Mouse (Mus musculus): ENCODE data around the gene Spn.

The Spn gene

GRCm38 (mm10) chr7:127137262-127138017 lies at the start of gene Spn:
Spn (minus strand) TSS chr7:127137823.
- CTCF ChIA-PET: interaction anchor here (0.7 kb wide), 1 partner anchor 325 kb away, joined by 3 read pairs; no protein-coding TSS in a partner anchor

GRCm38 (mm10) chr7:127187351-127187750 lies 49.7 kb upstream of the Spn start:
- CTCF ChIA-PET: no interaction called here

GRCm38 (mm10) chr7:127185601-127186000 lies 48.0 kb upstream of the Spn start:
- CTCF ChIA-PET: no interaction called here

GRCm38 (mm10) chr7:127184720-127185119 lies 47.1 kb upstream of the Spn start:
- CTCF ChIA-PET: interaction anchor here (0.7 kb wide), 1 partner anchor 485 kb away, joined by 3 read pairs; no protein-coding TSS in a partner anchor

- CTCF ChIA-PET: interaction anchor here (0.7 kb wide), 1 partner anchor 70 kb away, joined by 4 read pairs; no protein-coding TSS in a partner anchor
These were observed 46.2 kb upstream of the Spn start for GRCm38 (mm10) chr7:127183828-127184227.

GRCm38 (mm10) chr7:127183345-127183744 lies 45.7 kb upstream of the Spn start:
- CTCF ChIA-PET: no interaction called here

GRCm38 (mm10) chr7:127181724-127182123 lies 44.1 kb upstream of the Spn start:
- CTCF ChIA-PET: interaction anchor here (0.6 kb wide), 1 partner anchor 772 kb away, joined by 10 read pairs; no protein-coding TSS in a partner anchor

- CTCF ChIA-PET: no interaction called here
These were observed 43.2 kb upstream of the Spn start for GRCm38 (mm10) chr7:127180783-127181182.

- CTCF ChIA-PET: interaction anchor here (0.6 kb wide), 2 partner anchors 36 to 456 kb away, joined by 3 to 7 read pairs; no protein-coding TSS in a partner anchor
These were observed 39.3 kb upstream of the Spn start for GRCm38 (mm10) chr7:127176937-127177336.

GRCm38 (mm10) chr7:127166501-127166900 lies 28.9 kb upstream of the Spn start:
- CTCF ChIA-PET: no interaction called here

- CTCF ChIA-PET: interaction anchor here (0.7 kb wide), 1 partner anchor 743 kb away, joined by 4 read pairs; no protein-coding TSS in a partner anchor
These were observed 28.2 kb upstream of the Spn start for GRCm38 (mm10) chr7:127165607-127166493.

- CTCF ChIA-PET: no interaction called here
These were observed 26.4 kb upstream of the Spn start for GRCm38 (mm10) chr7:127164002-127164401.

GRCm38 (mm10) chr7:127162546-127162945 lies 24.9 kb upstream of the Spn start:
- CTCF ChIA-PET: interaction anchor here (0.6 to 0.7 kb wide), 2 partner anchors 29 to 89 kb away, joined by 3 to 4 read pairs; no protein-coding TSS in a partner anchor

- CTCF ChIA-PET: no interaction called here
These were observed 19.9 kb upstream of the Spn start for GRCm38 (mm10) chr7:127157548-127157947.

GRCm38 (mm10) chr7:127153477-127153876 lies 15.9 kb upstream of the Spn start:
- CTCF ChIA-PET: no interaction called here

- CTCF ChIA-PET: no interaction called here
These were observed 14.8 kb upstream of the Spn start for GRCm38 (mm10) chr7:127152464-127152863.

GRCm38 (mm10) chr7:127147901-127148300 lies 10.3 kb upstream of the Spn start:
- CTCF ChIA-PET: interaction anchor here (0.6 kb wide), 1 partner anchor 784 kb away, joined by 6 read pairs; no protein-coding TSS in a partner anchor

- CTCF ChIA-PET: interaction anchor here (0.7 to 1.0 kb wide), 2 partner anchors 67 to 680 kb away, joined by 3 to 5 read pairs; no protein-coding TSS in a partner anchor
These were observed 8.6 kb upstream of the Spn start for GRCm38 (mm10) chr7:127146267-127146603.

- CTCF ChIA-PET: interaction anchor here (0.6 to 1.0 kb wide), 3 partner anchors 679 to 1075 kb away, joined by 4 to 5 read pairs (median 4); no protein-coding TSS in a partner anchor
These were observed 8.0 kb upstream of the Spn start for GRCm38 (mm10) chr7:127145387-127146266.

GRCm38 (mm10) chr7:127144412-127144811 lies 6.8 kb upstream of the Spn start:
- CTCF ChIA-PET: no interaction called here

- CTCF ChIA-PET: interaction anchor here (0.6 kb wide), 2 partner anchors 20 to 149 kb away, joined by 3 to 15 read pairs; no protein-coding TSS in a partner anchor
These were observed 5.0 kb upstream of the Spn start for GRCm38 (mm10) chr7:127142666-127143065.
